Mouse (Mus musculus): ENCODE data around the gene Ocln. TPM values are rescaled to one million over a fixed set of nuclear protein-coding genes. Genes with fewer than 3 reads are reported as not detected.

The Ocln gene
- total RNA-seq, 1 experiment = 6.2 TPM

DNA sequence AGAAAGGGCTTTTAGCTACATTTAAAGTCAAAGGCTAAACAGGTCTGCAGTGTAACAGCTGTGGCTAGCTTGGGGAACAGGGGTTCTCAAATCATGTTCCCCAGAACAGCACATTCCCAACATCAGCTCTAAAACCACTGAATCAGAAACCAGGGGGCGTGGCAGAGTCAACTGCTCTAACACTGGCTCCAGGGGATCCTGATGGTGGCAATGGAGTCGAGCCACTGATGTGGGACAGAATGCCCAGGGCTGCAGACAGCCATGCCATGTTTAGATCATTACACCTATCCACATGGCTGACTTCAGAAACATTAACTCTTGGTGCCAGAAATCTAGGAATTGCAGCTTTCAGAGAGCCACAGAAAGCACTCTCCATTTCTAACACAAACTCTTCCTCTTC is 33.4 kb downstream of the Ocln start:
- no peak overlapping the region for H3K4me3 ChIP-seq (ENCODE audit: insufficient read depth in 1 of 2, low read depth in 1 of 2, low read length in 2 of 2, poor library complexity in 1 of 2, severe bottlenecking in 1 of 2)
- DNase-seq (ENCODE audit: low read depth, low spot score) = no peak
- H3K27ac ChIP-seq (ENCODE audit: insufficient read depth, low read depth, low read length, poor library complexity, severe bottlenecking) = no peak overlapping the region
- no peak for TF ChIP-seq MAFK (IDR thresholded peaks at IDR 0.05; ENCODE audit: insufficient read depth, low read depth, low read length)
- TF ChIP-seq HCFC1 (IDR thresholded peaks at IDR 0.05; ENCODE audit: borderline replicate concordance, insufficient read depth, low read length) = no peak
- no peak for TF ChIP-seq ZC3H11A (IDR thresholded peaks at IDR 0.05; ENCODE audit: borderline replicate concordance, low read depth, low read length)
- H3K9me3 ChIP-seq (ENCODE audit: control insufficient read depth, insufficient read depth, low read depth, low read length) = no peaks in the 10 kb centered on the region
- peaks cover 0 to 6% of the 10 kb centered on the region in 2 experiments; a peak in 1 of 4 replicates for H3K4me1 ChIP-seq (ENCODE audit: control insufficient read depth in 2 of 2, insufficient read depth in 2 of 2, low read length in 2 of 2, poor library complexity in 1 of 2)
- no peak overlapping the region for H3K9ac ChIP-seq (ENCODE audit: insufficient read depth, low read depth, low read length, poor library complexity, severe bottlenecking)
- in situ Hi-C loops (cut with MboI; ENCODE audit: low sequenced_read_pairs in 2 of 2, unreplicated experiment in 2 of 2) = no loop called here
- H3K36me3 ChIP-seq (ENCODE audit: control insufficient read depth, insufficient read depth, low read length, poor library complexity, severe bottlenecking) = no peaks in the 10 kb centered on the region

DNA sequence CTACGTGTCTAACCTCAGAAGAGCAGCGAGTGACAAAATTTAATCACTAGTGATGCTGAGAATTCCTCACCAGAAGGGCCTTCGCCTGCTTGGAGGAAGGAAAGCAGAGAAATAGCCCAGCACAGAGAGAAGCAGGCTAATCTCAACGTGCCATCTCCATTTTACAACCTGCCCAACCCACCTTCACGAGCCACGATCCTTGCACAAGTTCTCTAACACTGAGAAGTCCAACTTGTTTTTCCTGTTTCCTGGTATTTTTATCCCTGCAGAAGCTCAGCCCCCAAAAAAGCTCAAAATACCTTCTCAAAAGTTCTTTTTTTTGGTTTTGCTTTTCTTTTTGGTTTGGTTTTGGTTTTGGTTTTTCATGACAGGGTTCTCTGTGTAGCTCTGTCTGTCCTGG is 34.3 kb downstream of the Ocln start:
- Histone ChIP-seq H3K27ac (ENCODE audit: insufficient read depth, low read depth, low read length, poor library complexity, severe bottlenecking) (no peak overlapping the region), H3K9me3 (ENCODE audit: control insufficient read depth, insufficient read depth, low read depth, low read length) (no peaks in the 10 kb centered on the region), H3K9ac (ENCODE audit: insufficient read depth, low read depth, low read length, poor library complexity, severe bottlenecking) (no peak overlapping the region), H3K4me3 (ENCODE audit: insufficient read depth in 1 of 2, low read depth in 1 of 2, low read length in 2 of 2, poor library complexity in 1 of 2, severe bottlenecking in 1 of 2) (no peak overlapping the region), H3K36me3 (ENCODE audit: control insufficient read depth, insufficient read depth, low read length, poor library complexity, severe bottlenecking) (no peaks in the 10 kb centered on the region), H3K4me1 (ENCODE audit: control insufficient read depth in 2 of 2, insufficient read depth in 2 of 2, low read length in 2 of 2, poor library complexity in 1 of 2) (peaks cover 0 to 6% of the 10 kb centered on the region in 2 experiments; a peak in 1 of 4 replicates)
- TF ChIP-seq ZC3H11A (IDR thresholded peaks at IDR 0.05; ENCODE audit: borderline replicate concordance, low read depth, low read length) (no peak), ZNF384 (IDR thresholded peaks at IDR 0.05; ENCODE audit: low read depth, low read length) (no peak), CHD2 (IDR thresholded peaks at IDR 0.05; ENCODE audit: low read depth, low read length) (no peak), MAFK (IDR thresholded peaks at IDR 0.05; ENCODE audit: insufficient read depth, low read depth, low read length) (no peak), HCFC1 (IDR thresholded peaks at IDR 0.05; ENCODE audit: borderline replicate concordance, insufficient read depth, low read length) (no peak)
- in situ Hi-C loops (cut with MboI; ENCODE audit: low sequenced_read_pairs in 2 of 2, unreplicated experiment in 2 of 2) = no loop called here
- DNase-seq (ENCODE audit: low read depth, low spot score) = no peak

DNA sequence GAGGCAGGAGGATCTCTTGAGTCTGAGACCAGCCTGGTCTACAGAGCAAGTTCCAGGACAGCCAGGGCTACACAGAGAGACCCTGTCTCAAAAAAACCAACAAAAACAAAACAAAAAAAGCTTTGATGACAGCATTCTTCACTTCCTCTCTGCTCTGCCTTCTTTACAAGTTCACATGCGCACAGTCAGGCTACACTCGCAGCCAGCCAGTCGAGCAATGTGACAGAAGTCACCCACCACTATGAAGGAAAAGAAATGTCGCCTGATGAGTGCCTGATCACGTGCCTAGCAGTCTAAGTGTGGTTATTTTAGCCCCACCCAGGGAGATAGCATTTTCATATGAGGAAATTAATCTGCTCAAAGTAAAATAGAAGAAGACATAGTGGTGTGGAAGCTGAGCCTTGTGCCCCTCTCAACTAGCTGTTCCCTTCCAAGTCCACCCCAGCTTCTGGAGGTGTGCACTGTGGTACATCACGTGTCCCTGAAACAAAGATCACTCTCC is 34.8 kb downstream of the Ocln start:
- no peaks in the 10 kb centered on the region for H3K36me3 ChIP-seq (ENCODE audit: control insufficient read depth, insufficient read depth, low read length, poor library complexity, severe bottlenecking)
- no peak for TF ChIP-seq CHD2 (IDR thresholded peaks at IDR 0.05; ENCODE audit: low read depth, low read length)
- TF ChIP-seq HCFC1 (IDR thresholded peaks at IDR 0.05; ENCODE audit: borderline replicate concordance, insufficient read depth, low read length) = no peak
- TF ChIP-seq MAFK (IDR thresholded peaks at IDR 0.05; ENCODE audit: insufficient read depth, low read depth, low read length) = no peak
- TF ChIP-seq ZNF384 (IDR thresholded peaks at IDR 0.05; ENCODE audit: low read depth, low read length) = no peak
- TF ChIP-seq ZC3H11A (IDR thresholded peaks at IDR 0.05; ENCODE audit: borderline replicate concordance, low read depth, low read length) = no peak
- no peak overlapping the region for H3K4me3 ChIP-seq (ENCODE audit: insufficient read depth in 1 of 2, low read depth in 1 of 2, low read length in 2 of 2, poor library complexity in 1 of 2, severe bottlenecking in 1 of 2)
- in situ Hi-C loops (cut with MboI; ENCODE audit: low sequenced_read_pairs in 2 of 2, unreplicated experiment in 2 of 2) = no loop called here
- no peak overlapping the region for H3K9ac ChIP-seq (ENCODE audit: insufficient read depth, low read depth, low read length, poor library complexity, severe bottlenecking)
- H3K27ac ChIP-seq (ENCODE audit: insufficient read depth, low read depth, low read length, poor library complexity, severe bottlenecking) = no peak overlapping the region
- peaks cover 0 to 6% of the 10 kb centered on the region in 2 experiments; a peak in 1 of 4 replicates for H3K4me1 ChIP-seq (ENCODE audit: control insufficient read depth in 2 of 2, insufficient read depth in 2 of 2, low read length in 2 of 2, poor library complexity in 1 of 2)
- H3K9me3 ChIP-seq (ENCODE audit: control insufficient read depth, insufficient read depth, low read depth, low read length) = no peaks in the 10 kb centered on the region
- DNase-seq (ENCODE audit: low read depth, low spot score) = no peak

DNA sequence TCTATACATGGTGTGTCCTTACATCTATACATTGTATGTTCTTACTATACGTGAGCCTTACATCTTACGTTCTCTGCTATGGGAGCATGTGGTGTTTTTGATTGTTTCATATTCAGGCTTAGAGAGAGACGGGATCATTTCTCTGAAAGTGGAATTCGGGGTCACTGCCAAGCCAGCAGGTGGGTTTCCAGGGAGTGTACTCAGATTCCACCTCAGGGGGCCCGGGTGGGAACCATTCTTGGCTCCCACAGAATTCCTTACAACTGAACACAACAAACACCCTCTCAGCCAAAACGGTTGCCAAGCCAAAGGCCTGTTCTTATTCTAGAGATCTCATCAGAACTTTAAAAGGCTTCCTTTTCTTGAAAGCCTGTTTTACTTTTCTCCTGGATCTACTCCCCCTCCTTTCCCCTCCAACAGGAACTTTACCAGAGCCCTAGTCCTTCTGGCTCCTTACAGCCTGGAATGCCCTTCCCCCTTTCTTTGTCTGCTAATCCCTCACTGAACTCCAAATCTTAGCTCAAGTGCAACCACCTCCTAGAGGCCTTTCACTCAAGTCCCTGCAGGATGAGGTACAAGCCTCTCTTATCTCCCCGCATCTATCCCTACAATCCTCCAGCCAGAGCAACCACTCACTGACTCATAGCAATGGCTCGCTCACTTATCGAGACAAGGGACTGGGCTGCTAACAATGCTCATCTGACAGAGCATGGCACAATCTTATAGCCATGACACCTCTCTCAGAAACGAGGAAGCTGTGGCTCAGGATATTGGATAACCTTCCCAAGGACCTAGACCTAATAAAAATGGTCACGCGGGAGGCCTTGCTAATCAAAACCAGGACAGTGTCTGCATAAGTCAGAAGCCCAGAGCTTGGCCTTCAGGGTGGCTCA is 36.1 kb downstream of the Ocln start:
- DNase-seq (ENCODE audit: low read depth, low spot score) = no peak
- in situ Hi-C loops (cut with MboI; ENCODE audit: low sequenced_read_pairs in 2 of 2, unreplicated experiment in 2 of 2) = no loop called here

More for the DNA sequence above, 36.1 kb downstream of the Ocln start:
- Histone ChIP-seq H3K4me1 (ENCODE audit: control insufficient read depth in 2 of 2, insufficient read depth in 2 of 2, low read length in 2 of 2, poor library complexity in 1 of 2) (peaks cover 0 to 6% of the 10 kb centered on the region in 2 experiments; a peak in 1 of 4 replicates), H3K9ac (ENCODE audit: insufficient read depth, low read depth, low read length, poor library complexity, severe bottlenecking) (no peak overlapping the region), H3K9me3 (ENCODE audit: control insufficient read depth, insufficient read depth, low read depth, low read length) (no peaks in the 10 kb centered on the region), H3K27ac (ENCODE audit: insufficient read depth, low read depth, low read length, poor library complexity, severe bottlenecking) (no peak overlapping the region), H3K36me3 (ENCODE audit: control insufficient read depth, insufficient read depth, low read length, poor library complexity, severe bottlenecking) (no peaks in the 10 kb centered on the region), H3K4me3 (ENCODE audit: insufficient read depth in 1 of 2, low read depth in 1 of 2, low read length in 2 of 2, poor library complexity in 1 of 2, severe bottlenecking in 1 of 2) (no peak overlapping the region)
- no peak for TF ChIP-seq CHD2 (IDR thresholded peaks at IDR 0.05; ENCODE audit: low read depth, low read length)
- no peak for TF ChIP-seq ZC3H11A (IDR thresholded peaks at IDR 0.05; ENCODE audit: borderline replicate concordance, low read depth, low read length)
- no peak for TF ChIP-seq MAFK (IDR thresholded peaks at IDR 0.05; ENCODE audit: insufficient read depth, low read depth, low read length)
- TF ChIP-seq ZNF384 (IDR thresholded peaks at IDR 0.05; ENCODE audit: low read depth, low read length) = no peak
- no peak for TF ChIP-seq HCFC1 (IDR thresholded peaks at IDR 0.05; ENCODE audit: borderline replicate concordance, insufficient read depth, low read length)

Data from ES-E14 (cell line).